Mouse (Mus musculus) cerebellum, adult (tissue): ENCODE results near the gene Inhbe.

Experiments
- ATAC-seq: cut with Nextera tagmentation; 2 replicates; pipeline ENCODE4 v1.9.2; 2017; ENCODE audit warnings: mild to moderate bottlenecking, moderate library complexity, mixed read lengths; ENCODE audit not compliant: insufficient number of reproducible peaks, low FRiP score, low TSS enrichment

The Inhbe gene

DNA sequence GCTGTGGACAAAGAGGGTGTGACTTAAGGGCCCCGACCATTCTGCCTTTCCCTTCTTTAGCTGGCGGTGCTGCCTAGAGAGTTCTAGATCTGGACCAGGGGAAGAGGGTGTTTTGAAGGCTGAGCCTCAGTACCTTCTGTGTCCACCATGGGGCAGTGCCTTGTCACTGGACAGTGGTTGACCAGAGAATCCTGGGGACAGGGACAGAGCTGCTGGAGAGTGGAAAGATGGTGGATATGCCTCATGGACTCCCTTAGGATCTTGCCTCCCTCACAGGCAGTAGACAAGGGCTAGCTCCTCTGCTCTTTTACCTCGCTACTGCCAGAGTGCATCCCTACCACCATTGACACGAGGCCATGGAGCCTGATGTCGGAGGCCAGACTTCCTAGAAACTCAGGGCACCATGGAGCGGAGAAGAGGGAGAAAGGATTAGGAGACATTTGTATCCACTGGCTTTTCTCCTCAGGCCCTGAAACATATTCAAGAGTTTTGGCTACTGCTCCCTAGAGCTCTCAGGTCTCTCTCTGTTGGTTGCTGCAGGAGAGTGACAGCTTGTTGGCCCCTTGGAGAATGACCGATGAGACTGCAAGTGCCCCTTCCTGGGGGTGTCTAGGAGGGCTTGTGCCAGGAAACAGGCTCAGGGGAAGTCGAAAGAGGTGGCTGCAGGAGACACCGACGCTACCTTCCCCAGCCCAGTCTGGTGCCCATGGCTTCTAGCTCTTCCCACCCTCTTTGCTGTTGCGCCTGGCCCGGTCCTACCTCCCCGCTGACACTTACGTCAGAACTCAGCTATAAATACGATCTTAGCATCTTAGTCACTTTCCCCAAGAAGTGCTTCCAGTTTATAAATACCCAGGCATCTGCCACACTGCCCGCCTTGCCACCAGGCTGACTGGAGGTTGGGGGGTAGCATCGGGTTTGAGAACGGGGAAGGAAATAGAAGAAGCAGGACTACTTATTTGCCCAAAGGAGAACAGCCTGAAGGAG is at the start of gene Inhbe:
Gene Inhbe, minus strand, starts transcription at position 503 of the 987 bp plus-strand sequence.
- no peak for ATAC-seq

DNA sequence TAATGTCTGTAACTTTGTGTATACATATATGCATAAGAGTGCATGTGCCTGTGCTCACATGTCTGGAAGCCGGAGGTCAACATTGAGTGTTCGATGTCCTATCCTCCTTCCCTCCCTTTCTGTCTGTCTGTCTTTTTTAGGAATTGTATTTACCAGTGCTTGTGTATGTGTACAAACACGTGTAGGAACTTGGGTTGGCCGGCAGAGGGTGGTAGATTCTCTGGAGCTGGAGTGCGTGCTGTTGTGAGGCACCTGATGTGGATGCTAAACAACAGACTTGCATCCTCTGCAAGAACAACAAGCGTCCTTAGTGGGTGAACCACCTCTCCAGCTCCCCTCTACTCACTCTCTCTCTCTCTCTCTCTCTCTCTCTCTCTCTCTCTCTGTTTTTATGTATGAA is 37.6 kb upstream of the Inhbe start:
- ATAC-seq = no peak

DNA sequence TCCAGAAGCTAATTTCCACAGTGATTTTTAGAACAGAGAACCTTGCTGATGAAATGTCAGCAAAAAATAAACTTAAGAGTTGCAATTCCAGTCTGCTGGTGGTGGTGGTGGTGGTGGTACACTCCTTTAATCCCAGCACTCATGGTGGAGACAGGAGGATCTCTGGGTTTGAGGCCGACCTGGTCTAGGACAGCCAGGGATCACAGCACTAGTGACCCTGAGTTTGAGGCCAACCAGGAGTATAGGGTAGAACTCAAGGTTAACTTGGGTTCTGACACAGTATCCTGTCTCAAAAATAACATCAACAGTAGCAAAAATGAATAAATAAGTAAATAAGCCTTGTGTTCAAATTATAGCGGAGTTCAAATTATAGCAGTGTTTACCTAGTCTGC is 27.5 kb upstream of the Inhbe start:
- no peak for ATAC-seq

DNA sequence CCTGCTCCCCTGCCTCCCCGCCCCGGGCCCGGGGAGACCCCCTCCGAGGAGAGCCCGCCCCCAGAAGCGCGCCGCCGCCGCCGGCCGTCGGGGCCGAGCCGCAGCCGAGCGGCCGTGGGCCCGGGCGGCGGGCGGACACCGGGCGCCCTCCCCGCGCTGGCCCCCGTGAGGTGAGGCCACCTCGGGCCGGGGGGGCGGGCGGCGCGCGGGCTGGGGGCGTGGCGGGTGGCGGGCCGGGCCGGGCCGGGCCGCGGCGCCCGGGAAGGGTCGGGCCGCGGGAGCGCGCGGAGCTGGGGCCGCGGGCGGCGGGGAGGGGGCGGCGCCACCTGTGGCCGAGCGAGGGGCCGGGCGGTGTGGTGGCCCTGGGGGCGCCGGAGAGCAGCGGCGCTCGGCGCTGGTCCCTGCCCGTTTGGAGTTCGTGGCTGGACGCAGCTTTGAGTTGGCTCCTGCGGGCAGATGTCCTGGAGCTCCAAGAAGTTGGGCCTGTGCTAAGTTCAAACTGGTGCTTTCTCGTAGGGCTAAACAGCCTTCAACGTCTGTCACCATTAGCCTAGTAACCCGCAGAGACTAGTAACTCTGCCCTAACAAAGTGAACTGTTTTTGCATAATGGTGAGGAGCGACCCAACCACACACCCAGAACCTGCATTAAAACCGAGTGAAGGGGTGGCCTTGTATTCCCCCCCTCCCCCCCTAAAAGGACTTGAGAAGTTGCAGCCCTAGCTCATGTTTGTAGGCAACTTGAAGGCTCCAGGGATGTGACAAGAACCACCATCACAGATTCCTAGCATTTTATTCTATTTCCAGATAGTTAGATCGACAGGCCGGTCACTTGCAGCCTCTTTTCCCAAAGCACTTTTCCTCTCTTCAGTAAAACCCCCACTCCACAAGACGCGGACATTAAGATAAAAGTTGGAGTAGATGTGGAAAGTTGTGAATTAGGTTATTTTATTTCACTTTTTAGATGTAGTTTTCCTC is 26.8 kb upstream of the Inhbe start:
- ATAC-seq = 0 out of 2 replicates have a peak, but pooled peaks have one; percentile 28

DNA sequence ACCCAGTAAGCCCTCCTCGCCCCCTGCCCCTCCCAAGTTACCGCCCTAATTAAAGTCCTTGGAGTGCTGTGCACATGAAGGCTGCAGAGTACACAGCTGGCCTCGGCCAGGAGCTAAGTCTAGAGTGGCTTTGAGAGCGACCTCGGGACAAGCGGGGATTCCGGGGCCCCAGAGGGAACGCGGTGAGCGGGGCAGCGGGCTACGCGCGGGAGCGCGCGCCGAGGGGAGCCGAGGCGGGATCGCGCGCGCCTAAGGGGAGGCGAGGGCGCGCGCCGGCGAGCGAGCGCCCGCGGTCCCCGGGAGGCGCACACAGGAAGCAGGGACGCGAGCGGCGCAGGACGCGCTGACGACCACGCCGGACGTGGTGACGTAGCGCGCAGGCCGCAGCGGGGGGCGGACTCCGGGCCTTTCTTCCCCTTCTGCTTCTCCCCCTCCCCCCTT is 26.1 kb upstream of the Inhbe start, which contains the start of gene R3hdm2:
Gene R3hdm2, plus strand, starts transcription at position 77 of the 441 bp plus-strand sequence.
- ATAC-seq = peak; percentile 96

DNA sequence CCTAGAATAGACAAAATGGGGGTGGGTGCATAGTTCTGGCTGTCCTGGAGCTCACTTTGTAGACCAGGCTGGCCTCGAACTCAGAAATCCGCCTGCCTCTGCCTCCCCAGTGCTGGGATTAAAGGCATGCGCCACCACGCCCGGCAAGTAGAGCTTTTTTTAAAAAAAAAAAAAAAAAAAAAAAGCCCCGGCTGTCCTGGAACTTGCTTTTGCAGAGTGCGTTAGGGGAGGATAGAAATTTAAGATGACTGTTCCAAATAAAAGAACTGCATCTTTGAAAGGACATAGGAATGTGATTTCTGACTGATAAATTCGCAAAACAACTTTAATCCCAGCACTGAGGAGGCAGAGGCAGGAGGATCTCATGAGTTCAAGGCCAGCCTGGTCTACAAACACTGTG is 25.4 kb upstream of the Inhbe start:
- no peak for ATAC-seq

DNA sequence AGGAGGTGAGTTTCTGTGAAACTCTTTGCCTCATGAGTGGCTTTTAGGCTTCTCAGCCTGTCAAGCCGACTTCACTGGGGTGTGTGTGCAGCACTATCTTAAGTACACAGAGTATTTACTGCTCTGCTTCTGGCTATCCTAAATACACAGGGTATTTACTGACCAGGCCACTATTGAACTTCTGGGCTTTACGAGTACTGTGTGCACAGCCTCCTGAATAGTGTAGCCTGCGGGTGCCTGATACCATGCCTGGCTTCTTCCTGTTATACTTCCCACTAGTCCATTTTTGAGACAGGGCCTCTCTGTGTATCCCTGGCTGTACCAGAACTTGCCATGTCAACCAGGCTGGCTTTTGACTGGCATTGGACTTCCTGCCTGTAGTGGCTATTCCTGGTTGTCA is 23.5 kb upstream of the Inhbe start:
- no peak for ATAC-seq

DNA sequence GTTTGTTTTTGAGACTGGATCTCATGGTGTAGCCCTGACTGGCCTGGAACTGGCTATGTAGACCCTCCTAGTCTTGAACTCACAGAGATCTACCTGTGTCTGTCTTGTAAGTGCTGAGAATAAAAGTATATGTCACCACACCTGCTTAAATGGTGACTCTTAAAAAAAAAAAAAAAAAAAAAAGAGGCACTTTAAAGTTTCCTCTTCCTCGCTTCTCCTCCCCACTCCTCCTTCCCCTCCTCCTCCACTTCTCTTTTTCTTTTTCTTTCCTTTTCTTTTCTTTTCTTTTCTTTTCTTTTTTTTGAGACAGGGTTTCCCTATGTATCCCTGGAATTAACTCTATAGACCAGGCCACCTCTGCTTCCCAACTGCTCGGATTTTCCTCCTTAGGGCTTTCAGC is 16.8 kb upstream of the Inhbe start:
- no peak for ATAC-seq

DNA sequence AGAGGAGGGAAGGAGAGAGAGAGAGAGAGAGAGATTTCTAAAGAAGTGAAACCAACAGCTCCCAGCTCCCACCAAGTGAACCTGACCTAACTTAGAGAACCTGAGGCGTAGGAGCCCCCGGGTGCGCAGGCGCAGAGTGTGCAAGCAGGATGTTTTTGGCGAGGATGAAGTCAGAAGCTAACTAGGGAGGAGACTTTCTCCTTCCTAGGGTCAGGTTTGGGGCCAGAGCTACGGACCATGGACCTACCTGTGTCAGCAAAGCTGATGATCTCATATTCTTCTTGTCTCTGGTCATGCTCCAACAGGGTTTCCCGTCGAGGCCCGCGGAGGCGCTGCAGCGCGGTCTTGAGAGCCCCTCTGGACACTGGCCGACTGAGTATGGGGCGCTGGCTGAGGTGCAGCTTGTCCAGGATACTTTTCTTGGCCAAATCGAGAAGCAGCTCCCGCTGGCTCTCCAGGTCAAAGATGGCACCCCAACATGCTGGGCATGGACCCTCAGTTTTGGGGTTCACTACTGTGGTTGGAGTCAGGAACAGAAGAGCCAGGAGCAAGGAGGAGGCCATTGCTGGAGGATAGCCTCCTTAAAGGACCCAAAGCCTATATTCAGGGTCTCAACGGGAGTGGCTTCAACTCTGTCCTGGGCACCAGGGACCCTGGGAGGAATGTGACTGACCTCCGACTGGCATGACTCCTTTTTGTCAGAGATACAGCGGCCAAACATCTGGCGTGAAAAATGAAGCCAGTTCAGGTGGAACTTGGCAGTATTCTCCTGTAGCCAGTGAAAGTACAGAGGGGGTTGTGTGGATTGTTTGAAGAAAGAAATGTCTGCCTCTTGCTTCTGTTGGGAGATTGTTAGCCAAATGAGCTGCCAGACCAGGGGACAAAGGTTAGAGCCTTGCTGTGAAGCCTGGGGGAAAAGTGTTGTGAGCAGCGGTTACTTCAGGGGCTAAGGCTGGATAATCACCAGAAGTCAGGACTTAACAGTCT is 15.9 kb upstream of the Inhbe start, which contains the start of gene Inhbc:
Gene Inhbc, minus strand, starts transcription at position 598 of the 987 bp plus-strand sequence.
- ATAC-seq = no peak

DNA sequence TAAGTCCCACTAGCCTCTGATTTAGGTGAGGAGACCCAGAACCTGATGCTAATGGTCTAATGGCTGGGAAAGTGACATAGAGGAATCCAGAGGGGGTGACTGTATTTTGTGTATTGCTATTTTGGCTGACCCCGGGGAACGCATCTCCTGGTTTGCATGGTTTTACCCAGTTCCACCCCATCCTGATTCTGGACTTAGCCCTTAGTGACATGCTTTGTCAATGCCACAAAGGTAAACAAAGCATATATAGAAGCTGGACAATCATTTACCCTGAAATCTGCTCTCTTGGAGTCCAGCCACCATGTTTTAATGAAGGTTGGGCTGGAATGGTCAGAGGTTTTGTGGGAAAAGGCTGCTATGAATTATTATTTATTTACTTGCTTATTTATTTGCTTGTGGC is 14.1 kb upstream of the Inhbe start:
- no peak for ATAC-seq

DNA sequence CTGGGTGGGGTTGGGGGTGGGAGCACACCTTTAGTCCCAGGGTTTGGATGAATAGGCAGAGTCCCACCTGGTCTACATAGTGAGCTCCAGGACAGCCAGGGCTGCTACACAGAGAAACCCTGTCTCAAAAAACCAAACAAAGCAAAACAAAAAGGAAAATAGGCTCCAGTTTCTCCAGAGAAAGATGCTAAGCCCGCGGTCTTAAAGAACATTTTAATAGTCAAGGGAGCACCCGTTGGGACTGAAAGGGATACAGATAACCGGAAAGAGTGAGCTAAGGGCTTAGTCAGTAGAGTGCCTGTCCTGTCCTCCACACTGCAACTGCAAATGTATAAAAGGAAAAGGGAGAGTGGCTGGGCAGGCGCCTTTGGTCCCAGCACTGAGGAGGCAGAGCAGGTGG is 12.9 kb upstream of the Inhbe start:
- no peak for ATAC-seq

DNA sequence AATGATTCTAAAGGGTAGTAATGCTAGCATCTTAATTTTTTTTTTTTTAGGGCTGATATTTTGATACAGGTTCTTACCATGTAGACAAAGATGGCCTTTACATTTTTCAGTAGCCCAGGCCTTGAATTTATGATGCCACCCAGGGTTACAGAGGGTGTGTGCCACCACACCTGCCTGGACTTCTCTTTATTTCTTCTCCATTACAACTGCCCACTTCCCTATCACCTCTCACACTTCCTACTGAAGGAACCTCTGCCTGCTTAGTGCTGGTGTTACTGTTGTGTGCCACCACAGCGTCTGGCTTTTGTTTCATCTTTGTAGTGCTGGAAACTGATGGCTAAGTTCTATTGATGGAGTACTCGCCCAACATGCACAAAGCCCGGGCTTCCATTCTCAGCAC is 6.5 kb upstream of the Inhbe start:
- ATAC-seq = no peak

DNA sequence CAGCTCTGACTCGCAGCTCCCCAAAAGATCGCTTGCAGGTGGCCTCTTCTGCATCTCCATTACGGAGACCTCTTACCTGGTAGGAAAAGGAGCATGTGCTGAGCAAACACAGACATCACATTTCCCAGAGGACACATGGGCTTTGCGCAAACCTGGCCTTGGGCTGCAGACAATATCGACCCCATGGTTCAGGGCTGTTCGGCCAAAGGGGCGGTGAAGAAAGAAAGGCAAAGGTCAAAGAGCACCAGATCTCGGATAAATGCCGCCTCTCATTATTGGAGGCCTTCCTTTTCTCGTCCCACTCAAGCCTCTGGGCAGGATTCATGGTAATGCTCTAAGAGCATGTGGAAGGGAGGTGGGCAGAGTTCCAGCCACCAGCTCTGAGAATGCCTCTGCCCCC is 1.1 kb upstream of the Inhbe start:
- no peak for ATAC-seq

DNA sequence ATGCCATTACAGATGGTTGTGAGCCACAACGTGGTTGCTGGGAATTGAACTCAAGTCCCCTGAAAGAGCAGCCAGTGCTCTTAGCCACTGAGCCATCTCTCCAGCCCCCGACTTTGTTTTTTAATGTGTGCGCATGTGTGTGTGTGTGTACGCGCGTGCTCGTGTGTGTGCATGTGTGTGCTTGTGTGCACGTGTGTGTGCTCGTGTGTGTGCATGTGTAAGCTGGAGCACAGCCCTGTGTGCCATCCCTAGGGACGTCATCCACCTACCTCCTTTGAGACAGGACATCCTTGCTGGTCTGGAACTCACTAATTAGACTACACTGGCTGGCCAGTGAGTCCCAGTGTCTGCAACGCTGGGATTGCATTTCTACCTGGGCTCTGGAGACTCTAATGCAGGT is 1.4 kb downstream of the Inhbe start:
- no peak for ATAC-seq

DNA sequence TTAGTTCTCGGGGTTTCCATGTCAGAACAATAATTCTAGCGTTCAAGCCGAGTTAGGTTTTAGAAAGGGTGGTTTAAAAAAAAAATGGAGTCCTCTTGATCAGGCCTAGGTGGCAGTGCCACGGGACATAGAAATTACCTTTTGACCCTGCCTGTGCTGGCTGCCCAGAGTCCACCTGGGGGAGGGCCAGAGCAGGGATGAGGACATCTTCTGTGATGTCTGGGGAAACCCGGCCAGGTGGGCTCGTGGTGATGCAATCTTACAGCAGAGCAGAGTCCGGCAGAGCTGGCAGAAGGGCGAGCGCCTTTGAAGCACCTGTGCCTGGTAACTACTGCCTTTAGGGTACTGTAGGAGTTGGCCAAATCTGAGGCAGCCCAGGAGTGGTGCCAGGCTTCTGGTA is 2.0 kb downstream of the Inhbe start:
- ATAC-seq = no peak

DNA sequence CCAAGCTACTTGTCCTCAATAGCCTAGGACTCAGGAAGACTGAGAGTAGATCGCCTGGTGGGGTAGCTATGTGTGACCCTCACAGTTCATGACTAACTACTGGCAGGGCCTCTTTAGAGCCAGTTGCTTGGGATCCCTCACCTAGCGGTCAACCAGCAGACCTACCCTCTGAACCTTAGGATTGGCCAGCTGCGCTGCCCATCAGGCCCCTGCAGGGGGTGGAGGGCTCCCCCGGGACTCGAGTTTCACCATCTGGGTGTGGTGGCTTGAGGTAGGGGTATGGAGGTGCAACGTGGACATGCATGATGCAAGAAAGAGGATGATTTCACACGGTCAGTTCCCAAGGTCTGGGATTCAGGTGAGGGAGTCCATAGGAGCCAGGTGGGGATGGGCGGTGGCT is 2.5 kb downstream of the Inhbe start:
- no peak for ATAC-seq

DNA sequence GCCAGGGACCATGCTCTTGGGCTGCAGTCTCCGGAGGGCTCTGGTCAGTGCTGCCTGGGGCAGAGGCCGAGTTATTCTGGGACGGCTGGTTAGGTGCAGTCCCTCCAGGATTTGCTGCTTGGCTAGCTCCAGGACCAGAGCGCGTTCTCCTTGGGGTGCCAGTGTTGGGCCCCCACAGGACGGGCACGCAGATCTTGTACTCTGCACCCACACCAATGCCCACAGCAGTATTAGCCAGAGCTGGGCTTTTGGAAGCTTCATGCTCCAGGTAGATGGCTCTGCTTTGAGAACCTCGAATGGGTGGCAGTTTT is 3.0 kb downstream of the Inhbe start:
- no peak for ATAC-seq

DNA sequence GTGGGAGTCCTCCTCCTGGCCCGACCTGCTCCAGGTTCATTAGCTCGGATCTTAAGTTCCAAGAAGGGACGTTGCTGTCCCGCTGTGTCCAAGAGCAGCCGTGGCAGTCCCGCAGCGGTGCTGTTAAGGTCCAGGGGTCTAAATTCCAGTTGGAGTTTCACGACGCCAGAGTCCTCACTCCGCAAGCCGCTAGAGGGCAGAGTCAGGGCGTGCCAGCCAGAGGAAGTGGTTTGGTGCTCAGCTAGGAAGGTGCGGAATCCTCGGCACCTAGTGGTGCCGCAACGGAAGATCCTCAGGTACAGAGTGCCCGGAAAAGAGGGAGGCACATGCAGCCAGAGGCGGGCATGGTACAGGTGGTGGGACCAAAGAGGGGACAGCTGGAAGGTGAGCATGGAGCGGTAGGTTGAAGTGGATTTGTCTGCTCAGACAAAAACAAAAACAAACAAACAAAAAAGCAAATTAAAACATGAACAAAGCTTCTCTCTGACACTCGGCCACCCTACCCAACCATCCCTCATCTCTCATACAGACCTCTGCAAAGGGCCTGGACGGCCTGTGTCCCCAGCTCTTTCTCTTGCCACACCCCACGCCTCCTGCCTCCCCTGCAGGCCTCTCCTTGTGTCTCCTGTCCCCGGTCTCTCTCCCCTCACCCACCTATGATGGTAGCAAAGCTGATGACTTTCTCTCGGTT is 3.5 kb downstream of the Inhbe start:
- peak; percentile 81 for ATAC-seq

DNA sequence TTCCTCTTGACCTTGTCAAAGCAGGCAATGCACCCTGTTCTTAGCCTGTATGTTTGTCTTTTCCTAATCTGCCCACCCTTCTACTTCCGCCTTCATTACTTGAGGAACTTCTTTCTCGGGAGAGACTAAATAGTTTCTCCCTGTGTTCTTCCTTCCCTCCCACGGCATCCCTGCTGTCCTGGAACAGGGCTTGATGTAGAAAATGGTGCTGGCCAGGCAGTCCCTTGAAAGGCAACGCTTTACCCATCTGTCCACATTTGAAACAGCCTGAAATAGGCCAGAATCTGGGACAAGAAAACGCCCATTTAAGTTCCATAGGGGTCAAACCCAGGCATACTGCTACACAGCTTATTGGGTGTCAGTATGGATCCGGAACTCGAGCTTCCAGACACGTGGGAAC is 4.4 kb downstream of the Inhbe start:
- no peak for ATAC-seq
